Mouse (Mus musculus) limb, embryonic 15.5 days (tissue): ENCODE measurements at regions not wholly inside any gene's neighbourhood (a gene's known extent, or its start where the extent isn't known, plus 50 kb on each side); places are given as distances from the start of the nearest gene placed in this dataset.

Source experiments
- ATAC-seq: fragments of 200-750 bp; cut with Nextera tagmentation; 2 replicates; pipeline ENCODE4 v1.8.0; 2017; ENCODE audit warnings: low read depth, moderate TSS enrichment; ENCODE audit not compliant: insufficient number of reproducible peaks, low FRiP score, low TSS enrichment
- H3K27ac ChIP-seq: fragments of 300-500 bp; sonication (generic); 2 replicates; pipeline ENCODE4 v1.5.1; 2015; ENCODE audit warnings: moderate library complexity, mild to moderate bottlenecking, inconsistent platforms
- H3K27me3 ChIP-seq: fragments of 300-500 bp; sonication (generic); 2 replicates; pipeline ENCODE4 v1.6.1; 2015; ENCODE audit warnings: inconsistent platforms
- H3K36me3 ChIP-seq: fragments of 300-500 bp; sonication (generic); 2 replicates; pipeline ENCODE4 v1.6.1; 2015; ENCODE audit warnings: inconsistent platforms
- H3K4me1 ChIP-seq: fragments of 300-500 bp; sonication (generic); 2 replicates; pipeline ENCODE4 v1.6.1; 2015; ENCODE audit warnings: inconsistent platforms
- H3K4me2 ChIP-seq: fragments of 300-500 bp; sonication (generic); 2 replicates; pipeline ENCODE4 v1.6.1; 2015; ENCODE audit warnings: mild to moderate bottlenecking, inconsistent platforms
- H3K4me3 ChIP-seq: fragments of 300-500 bp; sonication (generic); 2 replicates; pipeline ENCODE4 v1.5.1; 2015; ENCODE audit warnings: mild to moderate bottlenecking, inconsistent platforms
- H3K9ac ChIP-seq: fragments of 300-500 bp; sonication (generic); 2 replicates; pipeline ENCODE4 v1.6.1; 2015; ENCODE audit warnings: inconsistent platforms
- H3K9me3 ChIP-seq: fragments of 300-500 bp; sonication (generic); 2 replicates; pipeline ENCODE4 v1.6.1; 2016; ENCODE audit warnings: inconsistent platforms
- WGBS: fragments of 180-500 bp; shearing (Covaris S2); methylation state at CpG from one replicate; pipeline ENCODE4 v1.1.7; 2015; 5-methylcytosine and 5-hydroxymethylcytosine counted together

DNA sequence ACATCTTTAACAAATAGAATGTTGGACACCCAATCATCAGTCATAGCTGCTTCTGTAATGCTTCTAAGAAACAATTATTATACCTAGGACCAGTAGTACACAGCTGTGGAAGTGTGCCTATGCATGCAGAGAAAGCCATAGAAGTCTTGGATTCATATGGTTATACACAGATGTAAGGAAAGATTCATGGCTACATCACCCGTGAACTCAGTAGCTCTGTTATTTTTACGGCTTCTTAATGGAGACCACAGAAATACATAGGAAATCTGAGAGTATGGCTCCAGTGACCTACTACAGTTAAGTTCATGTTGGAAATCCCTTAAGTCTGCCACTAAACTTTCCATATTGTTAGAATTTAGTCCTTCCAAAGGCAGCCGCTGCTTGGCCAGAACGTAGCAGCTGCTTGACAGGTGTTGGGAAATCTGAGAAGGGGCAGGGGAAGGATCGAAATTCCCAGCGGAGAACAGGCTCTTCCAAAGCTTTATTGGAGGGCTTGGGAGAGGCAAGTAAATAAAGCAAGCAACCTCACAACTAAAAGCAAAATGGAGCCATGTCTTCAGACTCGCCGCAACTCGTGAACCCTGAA, 78.8 kb upstream of the Ankfn1 start:
- no peaks in the 10 kb centered on the region for H3K9me3 ChIP-seq
- no peaks in the 10 kb centered on the region for H3K27me3 ChIP-seq
- no peak overlapping the region for H3K4me2 ChIP-seq
- WGBS = 29% methylated on average over 9 of the region's 9 CpGs
- H3K27ac ChIP-seq = no peak overlapping the region
- no peaks in the 10 kb centered on the region for H3K36me3 ChIP-seq
- no peak overlapping the region for H3K4me3 ChIP-seq
- peaks cover 4% of the 10 kb centered on the region; the same call in 1 of the 2 replicates for H3K4me1 ChIP-seq
- ATAC-seq = no peak; the same call in 1 of the 2 replicates
- H3K9ac ChIP-seq = no peak overlapping the region

DNA sequence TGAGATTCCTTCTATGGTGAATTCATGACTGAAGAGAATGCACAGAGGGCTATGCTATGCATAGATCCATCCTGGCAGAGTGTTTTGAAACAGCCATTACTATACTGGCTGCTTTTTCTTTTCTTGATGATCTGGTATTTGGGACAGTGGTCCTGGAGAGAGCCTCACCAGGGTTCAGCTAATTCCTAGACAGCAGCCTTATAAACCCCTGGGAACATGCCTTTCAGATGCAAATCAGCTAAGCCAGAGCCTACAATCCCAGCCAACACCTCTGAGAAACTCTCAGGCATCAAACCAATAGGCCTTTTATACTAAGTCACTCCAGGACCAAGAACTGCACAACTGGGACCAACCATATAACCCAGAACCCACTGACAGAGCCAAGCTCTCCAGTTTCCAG, 64.4 kb upstream of the Ankfn1 start:
- Histone ChIP-seq H3K9me3 (no peaks in the 10 kb centered on the region), H3K4me1 (peaks cover 17% of the 10 kb centered on the region), H3K27ac (no peak overlapping the region), H3K36me3 (no peaks in the 10 kb centered on the region), H3K4me3 (no peak overlapping the region), H3K9ac (no peak overlapping the region), H3K4me2 (no peak overlapping the region), H3K27me3 (no peaks in the 10 kb centered on the region)
- ATAC-seq = no peak

DNA sequence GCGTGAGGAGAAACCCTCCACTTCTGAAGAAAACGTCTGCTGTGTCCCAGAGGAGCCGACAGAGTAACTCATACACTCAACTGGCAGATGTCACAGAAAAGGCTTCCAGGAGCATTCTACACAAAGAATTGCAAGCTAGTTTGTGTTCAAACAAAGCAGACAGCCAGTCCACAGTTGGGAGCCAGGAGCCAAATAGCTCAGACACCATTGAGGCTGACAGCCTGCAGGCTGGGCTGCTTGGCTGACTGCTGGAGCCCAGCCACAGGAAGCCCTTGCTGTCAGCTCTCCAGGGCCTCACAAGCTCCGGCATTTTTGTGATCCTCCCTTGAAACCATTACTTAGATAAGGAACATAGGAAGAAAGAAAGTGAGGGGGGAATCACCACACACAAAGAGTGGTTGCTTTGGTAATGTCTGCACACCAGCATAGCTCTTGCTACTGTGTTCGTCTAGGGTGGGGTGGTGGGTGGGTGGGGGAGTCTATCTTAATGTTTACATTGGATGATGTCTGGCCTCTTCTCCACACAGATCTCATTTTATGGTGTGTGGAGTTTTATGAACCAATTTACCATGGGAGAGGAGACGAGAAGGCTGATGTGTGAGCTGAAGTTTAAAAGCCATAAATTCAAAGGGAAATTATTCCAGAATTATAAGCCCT, 62.3 kb upstream of the Ankfn1 start:
- H3K4me2 ChIP-seq = 0 out of 2 replicates have a peak overlapping the region, but pooled peaks have one; percentile 14
- no peaks in the 10 kb centered on the region for H3K27me3 ChIP-seq
- no peak overlapping the region for H3K9ac ChIP-seq
- ATAC-seq = peak; percentile 61; the same call in 1 of the 2 replicates
- no peaks in the 10 kb centered on the region for H3K36me3 ChIP-seq
- no peak overlapping the region for H3K4me3 ChIP-seq
- WGBS = 24% methylated on average over 6 of the region's 6 CpGs
- H3K9me3 ChIP-seq = no peaks in the 10 kb centered on the region
- H3K4me1 ChIP-seq = peaks cover 17% of the 10 kb centered on the region
- peak overlapping the region; percentile 71 for H3K27ac ChIP-seq

DNA sequence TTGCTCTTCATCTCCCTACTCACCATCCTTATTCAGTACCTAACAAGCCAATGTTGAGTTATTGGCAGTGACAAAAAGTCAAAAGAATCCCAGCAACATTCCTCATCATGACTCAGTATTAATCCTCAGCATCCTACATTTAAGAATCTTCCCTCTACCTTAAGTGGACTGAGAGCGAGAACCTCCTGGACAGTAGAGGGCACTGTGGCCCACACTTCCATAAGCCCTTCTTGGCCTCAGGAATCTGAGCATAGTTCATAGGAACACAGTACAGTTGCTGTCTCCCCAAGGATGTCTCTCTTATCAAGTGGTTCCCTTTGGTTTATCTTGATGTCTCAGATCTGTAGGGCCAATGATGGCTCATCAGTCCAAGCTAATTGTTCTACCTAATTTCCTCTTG, 60.5 kb upstream of the Ankfn1 start:
- Histone ChIP-seq H3K9me3 (no peaks in the 10 kb centered on the region), H3K27me3 (no peaks in the 10 kb centered on the region), H3K27ac (no peak overlapping the region)

DNA sequence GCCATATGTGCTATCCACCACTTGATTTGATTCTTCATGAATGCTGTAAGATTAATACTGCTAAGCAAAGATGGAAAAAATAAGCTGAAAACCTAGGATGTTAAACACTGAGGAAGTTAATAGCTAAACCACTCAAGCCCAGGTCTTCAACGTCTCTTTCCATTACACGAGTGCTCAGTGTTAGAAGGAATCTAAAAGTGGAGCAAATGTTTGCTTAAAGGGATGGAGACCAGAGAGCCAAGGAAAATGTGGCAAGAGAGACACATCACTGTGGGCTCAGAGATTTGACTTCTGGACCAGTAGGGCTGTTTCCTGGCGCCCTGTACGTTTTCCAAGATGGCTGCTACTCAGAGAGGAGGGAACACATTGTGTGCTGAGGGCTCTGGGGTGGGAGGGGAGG, 59.4 kb upstream of the Ankfn1 start:
- Histone ChIP-seq H3K36me3 (no peaks in the 10 kb centered on the region), H3K4me3 (no peak overlapping the region), H3K9ac (no peak overlapping the region), H3K27ac (no peak overlapping the region), H3K4me2 (no peak overlapping the region), H3K27me3 (no peaks in the 10 kb centered on the region), H3K9me3 (no peaks in the 10 kb centered on the region), H3K4me1 (peaks cover 17% of the 10 kb centered on the region)
- WGBS = 70% methylated on average over 4 of the region's 4 CpGs
- ATAC-seq = no peak

More for the DNA sequence above, 60.5 kb upstream of the Ankfn1 start:
- Histone ChIP-seq H3K4me2 (no peak overlapping the region), H3K4me3 (no peak overlapping the region), H3K4me1 (peaks cover 17% of the 10 kb centered on the region), H3K36me3 (no peaks in the 10 kb centered on the region), H3K9ac (no peak overlapping the region)
- no peak for ATAC-seq
- WGBS = 97% methylated on average over 1 of the region's 1 CpGs

DNA sequence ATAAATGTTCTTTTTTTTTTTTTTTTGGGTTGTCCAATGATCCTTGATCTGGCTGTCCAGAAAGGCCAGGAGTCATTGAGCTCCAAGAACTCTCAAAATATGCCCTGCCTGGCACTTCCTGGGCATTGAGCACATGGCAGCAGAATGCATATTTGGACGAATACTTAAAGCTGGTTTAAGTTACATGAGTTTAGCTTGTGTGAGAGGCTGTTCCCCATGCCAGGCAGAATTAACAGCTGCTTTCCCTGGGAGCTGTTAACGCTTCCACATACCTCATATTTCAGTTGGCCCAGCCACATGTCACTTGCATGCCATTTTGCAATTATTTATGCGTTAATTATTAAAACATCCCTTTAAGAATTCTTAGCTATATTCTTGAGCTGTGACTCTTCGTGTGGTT, 56.6 kb upstream of the Ankfn1 start:
- Histone ChIP-seq H3K9ac (no peak overlapping the region), H3K27me3 (no peaks in the 10 kb centered on the region), H3K4me3 (no peak overlapping the region), H3K4me2 (no peak overlapping the region), H3K27ac (no peak overlapping the region), H3K4me1 (peaks cover 4% of the 10 kb centered on the region; the same call in 1 of the 2 replicates), H3K9me3 (no peaks in the 10 kb centered on the region), H3K36me3 (no peaks in the 10 kb centered on the region)
- no peak for ATAC-seq
- WGBS = 56% methylated on average over 4 of the region's 4 CpGs

DNA sequence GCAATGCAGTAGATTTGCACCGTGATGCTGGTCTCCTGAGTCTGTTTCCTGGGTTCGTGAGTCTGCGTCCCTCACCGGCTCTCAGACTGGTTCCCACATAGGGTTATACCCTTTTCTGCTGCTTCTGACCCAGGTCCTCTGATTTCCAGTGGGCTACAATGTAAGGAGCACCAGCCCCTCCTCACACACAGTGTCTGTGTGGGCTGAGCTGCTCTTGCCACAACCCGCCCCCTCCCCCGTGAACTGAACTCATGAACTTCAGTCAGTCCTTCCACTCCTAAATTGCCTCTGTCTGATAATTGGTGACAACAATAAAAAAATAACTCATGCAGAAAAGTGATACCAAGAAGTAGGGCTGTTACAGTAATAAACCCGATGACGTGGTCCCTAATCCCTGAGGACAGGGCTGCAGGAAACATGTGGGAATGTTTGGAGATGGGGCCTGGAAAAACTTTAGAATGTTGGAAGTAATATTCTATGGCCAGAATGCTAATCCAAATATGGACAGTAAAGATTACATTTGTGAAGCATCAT, 54.2 kb upstream of the Ankfn1 start:
- no peaks in the 10 kb centered on the region for H3K27me3 ChIP-seq
- H3K27ac ChIP-seq = no peak overlapping the region
- no peak overlapping the region for H3K4me3 ChIP-seq
- no peaks in the 10 kb centered on the region for H3K9me3 ChIP-seq
- H3K9ac ChIP-seq = no peak overlapping the region
- WGBS = 66% methylated on average over 8 of the region's 8 CpGs
- no peak for ATAC-seq
- H3K36me3 ChIP-seq = no peaks in the 10 kb centered on the region
- no peak overlapping the region for H3K4me2 ChIP-seq
- peaks cover 4% of the 10 kb centered on the region; the same call in 1 of the 2 replicates for H3K4me1 ChIP-seq
